Mouse (Mus musculus) embryo, embryonic 10.5 days (tissue): ENCODE measurements around the gene Zfp691.
A peak's percentile ranks its signal among the peaks of the same experiment; 100 is the strongest.

ENCODE experiments used
- DNase-seq: peaks from one replicate; pipeline ENCODE4 v3.0.0-alpha.2; 2015; ENCODE audit warnings: low spot score

Zfp691 gene

DNA sequence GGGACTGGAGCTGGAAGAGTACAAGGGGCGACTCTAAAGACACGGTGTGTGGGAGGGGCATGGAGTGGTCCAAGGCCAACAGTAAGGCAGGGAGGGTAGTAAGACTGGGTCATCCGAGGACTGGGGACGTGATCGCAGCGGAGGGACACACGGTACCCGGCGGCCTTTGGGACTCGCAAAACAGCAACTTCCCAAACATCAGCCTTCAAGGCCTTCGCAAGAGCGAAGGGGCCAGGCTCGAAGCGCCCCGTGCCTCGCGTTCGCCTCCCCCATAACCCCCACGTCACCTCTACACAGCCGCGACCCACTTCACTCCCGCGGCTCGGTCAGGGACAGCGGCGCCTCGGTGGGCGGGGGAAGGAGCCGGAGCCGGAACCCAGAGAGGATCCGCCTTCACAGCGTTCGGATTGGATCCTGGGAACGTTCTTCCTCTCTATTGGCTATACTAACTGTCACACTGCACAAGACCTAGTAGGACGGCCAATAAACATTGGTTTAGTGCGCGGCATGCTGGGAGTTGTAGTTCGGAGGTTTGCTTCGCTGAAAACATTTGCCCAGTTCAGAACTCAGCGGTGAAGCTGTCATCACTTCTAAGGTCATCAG, at the start of gene Zfp691:
TSS of gene Zfp691 (minus strand) at position 345 of the 603 bp plus-strand sequence.
- peak; percentile 99 for DNase-seq

GRCm38 (mm10) chr4:119223696-119224095, 49.7 kb upstream of the Zfp691 start:
- peak; percentile 62 for DNase-seq

GRCm38 (mm10) chr4:119218169-119218568, 44.2 kb upstream of the Zfp691 start, which contains the start of gene Tmem269:
Gene Tmem269 (minus strand): TSS chr4:119218217.
- DNase-seq = peak; percentile 44

DNA sequence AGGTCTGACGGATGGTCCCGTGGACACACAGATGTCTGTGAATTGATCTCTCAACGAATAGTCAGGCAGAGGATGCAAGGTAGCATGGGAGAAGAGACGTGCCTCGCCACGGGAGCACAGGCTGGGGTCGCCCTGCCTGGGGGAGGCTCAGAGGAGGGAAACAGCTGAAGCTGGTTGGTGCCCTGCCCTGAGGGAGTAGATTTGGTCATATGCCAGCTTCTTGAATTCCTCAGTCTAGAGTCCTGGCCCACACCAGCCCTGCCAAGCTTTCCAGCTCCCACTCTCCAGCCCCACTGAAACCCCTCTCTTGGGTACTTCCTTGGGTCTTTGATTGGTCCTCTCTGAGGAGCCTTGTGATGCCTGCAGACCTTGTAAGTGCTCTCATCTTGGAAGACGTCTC, 42.7 kb upstream of the Zfp691 start:
- DNase-seq = no peak

GRCm38 (mm10) chr4:119204672-119205071, 30.7 kb upstream of the Zfp691 start:
- DNase-seq = peak; percentile 84

GRCm38 (mm10) chr4:119198105-119198504, 24.1 kb upstream of the Zfp691 start:
- no peak for DNase-seq

DNA sequence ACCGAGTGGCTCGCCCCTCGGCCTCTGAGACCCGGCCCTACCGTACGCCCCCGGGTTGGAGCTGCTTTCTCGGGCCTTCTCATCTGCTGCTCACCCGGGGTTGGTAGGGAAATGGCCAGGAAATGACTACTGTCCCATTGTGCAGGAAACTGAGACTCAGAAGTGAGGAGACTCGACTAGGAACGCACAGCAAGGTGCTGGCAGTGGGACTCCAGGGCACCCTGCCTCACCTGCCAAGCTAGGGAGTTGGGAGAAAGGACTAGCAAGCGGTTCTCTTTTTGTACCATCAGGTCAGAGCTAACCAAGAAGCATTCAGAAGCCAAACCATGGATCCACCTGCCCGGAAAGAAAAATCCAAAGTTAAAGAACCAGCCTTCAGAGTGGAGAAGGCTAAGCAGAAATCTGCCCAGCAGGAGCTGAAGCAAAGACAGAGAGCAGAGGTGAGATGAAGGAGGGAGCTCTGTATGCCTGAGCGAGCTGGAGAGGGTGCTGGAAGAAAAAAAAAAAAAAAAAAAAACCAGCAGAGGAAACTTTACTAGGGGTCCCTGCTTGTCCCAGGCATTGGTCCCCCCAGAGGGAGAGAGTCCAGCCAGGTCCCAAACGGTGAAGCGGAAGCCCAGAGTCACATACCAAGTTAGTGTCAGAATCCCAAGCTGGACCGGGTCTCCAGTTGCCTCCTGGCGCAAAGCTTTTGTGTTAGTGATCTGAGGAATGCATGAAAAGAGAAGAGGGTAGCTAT, 21.8 kb upstream of the Zfp691 start:
- peak; percentile 17 for DNase-seq

DNA sequence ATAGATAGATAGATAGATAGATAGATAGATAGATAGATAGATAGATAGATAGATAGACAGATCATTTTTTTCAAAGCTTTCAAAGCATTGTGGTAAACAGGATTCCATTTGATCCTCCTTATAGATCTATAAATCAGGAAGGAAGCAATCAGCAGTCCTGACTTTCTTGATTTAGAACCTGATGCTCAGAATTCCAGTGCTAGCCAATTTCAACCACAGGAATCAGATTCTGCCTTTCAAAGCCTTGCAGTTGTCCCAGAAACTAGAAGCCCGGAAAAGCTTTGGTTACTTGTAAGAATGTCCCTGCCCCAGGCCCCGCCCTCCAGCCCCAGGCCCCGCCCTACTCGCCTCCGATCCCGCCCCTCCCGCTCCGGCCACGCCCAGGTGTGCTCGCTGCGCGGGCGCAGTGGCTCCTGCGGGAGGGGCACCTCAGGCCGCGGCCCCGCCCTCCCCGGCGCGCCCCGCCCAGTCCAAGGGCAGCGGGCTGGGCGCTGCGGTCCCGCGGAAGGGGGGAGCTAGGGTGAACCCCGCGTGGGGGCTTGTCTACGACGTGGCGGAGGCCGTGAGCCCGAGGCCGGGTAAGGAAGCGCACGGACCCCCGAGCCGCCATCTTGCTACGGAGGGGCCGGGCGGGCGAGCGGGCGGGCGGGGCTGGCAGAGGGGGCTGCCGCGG, 21.1 kb upstream of the Zfp691 start, which contains the start of gene Svbp:
TSS of gene Svbp (plus strand) at position 398 of the 673 bp plus-strand sequence.
- peak; percentile 90 for DNase-seq

DNA sequence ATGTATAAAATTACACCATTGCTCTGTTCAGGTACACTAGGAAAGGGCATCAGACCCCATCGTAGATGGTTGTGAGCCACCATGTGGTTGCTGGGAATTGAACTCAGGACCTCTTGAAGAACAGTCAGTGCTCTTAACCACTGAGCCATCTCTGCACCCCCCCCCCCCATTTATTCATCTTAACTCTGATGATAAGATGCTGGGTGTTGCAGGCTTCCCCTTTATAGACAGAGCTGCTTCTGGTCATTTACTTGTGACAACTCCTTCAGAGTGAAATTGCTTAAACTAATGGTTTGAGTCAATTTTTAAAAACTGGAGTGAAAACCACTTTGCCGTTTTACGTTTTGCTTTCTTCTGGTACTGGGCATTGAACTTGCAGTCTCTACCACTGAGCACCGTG, 18.8 kb upstream of the Zfp691 start:
- DNase-seq = no peak

GRCm38 (mm10) chr4:119191273-119191672, 17.3 kb upstream of the Zfp691 start:
- DNase-seq = no peak

DNA sequence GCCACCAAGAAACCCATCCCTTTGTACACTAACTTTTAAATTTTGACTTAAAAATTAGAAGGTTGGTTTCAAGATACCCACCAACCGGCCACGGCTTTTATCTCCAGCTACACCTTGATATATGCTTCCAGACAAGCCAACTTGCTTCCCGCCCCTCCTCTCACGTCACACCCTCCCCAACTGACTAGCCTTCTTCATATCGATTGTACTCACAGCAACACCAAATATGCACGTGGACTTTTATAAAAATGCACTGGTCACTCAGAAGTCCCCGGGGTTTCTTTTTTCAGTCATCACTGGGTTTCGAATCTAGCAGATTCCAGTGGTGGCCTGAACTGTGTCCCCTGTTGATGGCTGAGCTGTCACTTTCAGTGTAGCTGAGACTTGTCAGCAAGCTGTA, 16.6 kb upstream of the Zfp691 start:
- DNase-seq = no peak

- DNase-seq = no peak
These were observed 15.9 kb upstream of the Zfp691 start, which contains the start of gene Ermap for GRCm38 (mm10) chr4:119189864-119190263. Gene Ermap (minus strand): TSS chr4:119190011.

DNA sequence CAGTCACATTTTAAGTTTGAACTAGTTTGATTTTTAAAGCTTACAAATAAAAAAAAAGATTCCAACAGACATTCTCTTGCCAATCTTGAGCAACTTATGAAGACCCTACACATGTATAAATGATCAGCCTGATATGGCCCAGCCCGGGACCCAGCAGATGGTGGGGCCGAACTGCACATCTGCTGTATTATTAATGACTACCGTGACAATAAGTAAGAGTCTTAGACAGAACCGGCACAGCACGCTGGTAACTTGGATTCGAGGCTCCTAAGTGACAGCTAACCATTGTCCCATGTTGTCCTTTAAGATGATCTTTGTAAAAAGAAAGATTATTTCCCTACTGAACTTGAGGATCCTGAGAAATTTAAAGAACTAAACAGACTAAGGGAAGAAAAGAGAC, 15.4 kb upstream of the Zfp691 start:
- DNase-seq = no peak

DNA sequence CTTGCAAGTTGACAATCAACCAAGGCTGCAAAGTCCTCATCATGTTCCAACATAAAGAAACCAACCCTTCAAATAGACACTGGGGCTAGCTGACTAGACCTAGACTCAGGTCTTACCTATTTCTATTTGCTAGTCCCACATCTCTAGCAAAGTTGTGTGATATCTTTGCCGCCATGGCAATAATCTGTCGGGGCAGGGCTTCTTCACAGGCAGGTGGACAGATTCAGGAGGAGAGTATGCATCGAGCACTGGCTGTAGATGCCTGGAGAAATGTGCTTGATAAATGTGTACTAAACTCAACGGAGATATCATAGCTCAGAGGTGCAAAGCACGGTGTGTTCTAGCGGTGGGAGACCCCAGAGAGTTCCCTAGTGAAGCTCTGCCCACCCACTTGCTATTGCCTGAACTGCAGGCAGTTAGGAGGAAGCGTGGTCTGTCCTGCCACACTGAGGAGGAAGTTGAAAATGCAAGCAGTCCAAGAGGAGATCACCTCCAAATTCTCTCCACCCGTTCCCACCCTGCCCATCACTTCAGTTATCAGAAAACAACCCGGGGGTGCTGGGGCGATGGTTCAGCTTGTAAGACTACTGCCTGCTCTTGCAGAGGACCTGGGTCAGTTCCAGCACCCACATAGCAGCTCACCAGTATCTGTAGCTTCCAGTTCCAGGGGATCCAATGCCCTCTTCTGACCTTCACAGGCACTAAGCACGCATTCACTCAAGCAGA, 14.2 kb upstream of the Zfp691 start:
- peak; percentile 18 for DNase-seq

DNA sequence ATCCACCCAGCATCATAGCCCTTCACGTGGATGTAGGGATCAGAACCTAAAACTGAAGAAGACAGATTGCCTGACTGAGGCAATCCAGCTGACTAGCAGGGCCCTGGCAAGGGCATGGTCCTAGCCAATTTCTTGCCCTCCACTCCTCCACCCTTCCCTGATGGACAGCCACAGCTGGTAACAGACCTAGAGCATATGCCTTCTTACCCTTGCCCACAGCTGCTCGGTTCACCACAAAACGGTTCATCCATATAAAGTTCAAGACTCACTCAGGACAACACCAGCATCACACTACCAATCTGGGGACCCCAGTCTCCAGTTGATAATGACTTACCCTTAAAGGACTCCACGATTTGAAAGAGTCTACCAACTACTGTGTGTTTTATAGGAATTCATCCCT, 11.8 kb upstream of the Zfp691 start:
- no peak for DNase-seq

DNA sequence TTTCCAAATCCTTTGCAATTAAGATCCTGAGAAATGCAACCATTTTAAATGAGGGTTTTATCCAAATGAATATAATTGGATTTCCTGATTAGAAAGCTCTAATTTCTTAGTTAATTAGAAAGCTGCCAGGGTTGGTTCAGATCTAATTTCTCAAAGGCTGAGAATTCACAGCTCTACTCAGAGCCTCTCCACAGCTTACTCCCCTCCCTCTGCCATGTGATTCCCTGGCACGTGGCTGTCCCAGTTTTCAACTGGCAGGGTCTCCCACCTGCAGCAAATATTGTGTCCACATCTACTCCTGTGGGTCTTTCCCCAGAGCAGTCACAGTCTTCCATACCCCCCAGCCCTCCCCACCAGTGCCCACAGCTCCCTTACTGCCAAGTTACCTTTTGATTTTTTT, 9.5 kb upstream of the Zfp691 start:
- DNase-seq = no peak

- DNase-seq = no peak
These were observed 7.5 kb upstream of the Zfp691 start for GRCm38 (mm10) chr4:119181456-119181855.

- no peak for DNase-seq
These were observed 6.2 kb upstream of the Zfp691 start for GRCm38 (mm10) chr4:119180133-119180707.

DNA sequence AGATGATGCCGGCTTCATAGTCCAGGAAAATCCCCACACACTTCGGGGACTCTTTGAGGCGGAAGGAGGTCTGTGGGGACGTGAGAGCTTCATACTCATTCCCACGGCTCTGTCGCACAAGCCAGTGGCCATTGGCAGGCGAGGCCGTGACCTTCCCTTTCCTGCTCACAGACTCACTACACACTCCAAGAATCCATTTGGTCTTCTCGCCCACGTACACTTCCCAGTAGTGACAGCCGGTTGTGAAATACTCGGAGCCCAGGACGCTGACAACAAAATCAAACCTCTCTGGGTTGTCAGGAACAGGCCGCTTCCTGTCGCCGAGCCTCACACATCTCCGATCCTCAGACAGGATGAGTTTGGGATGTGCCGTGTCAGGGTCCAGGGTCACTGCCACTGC, 4.3 kb upstream of the Zfp691 start:
- no peak for DNase-seq

GRCm38 (mm10) chr4:119177702-119178101, 3.7 kb upstream of the Zfp691 start:
- DNase-seq = no peak

- no peak for DNase-seq
These were observed 910 bp downstream of the Zfp691 start for GRCm38 (mm10) chr4:119172919-119173650.
